Mouse (Mus musculus) left cerebral cortex, adult 9 months (tissue): ENCODE measurements around the gene Ctu1.
"Not testable (repeated sequence)": the region's sequence is repeated elsewhere in the genome, so short reads cannot be mapped to it uniquely, and the experiment has no call there.

Experiments
- DNase-seq, 2 experiments: peaks; one replicate each; pipeline ENCODE4 v3.0.0; 2022; ENCODE audit warnings: low spot score in 2 of 2

Gene Ctu1

DNA sequence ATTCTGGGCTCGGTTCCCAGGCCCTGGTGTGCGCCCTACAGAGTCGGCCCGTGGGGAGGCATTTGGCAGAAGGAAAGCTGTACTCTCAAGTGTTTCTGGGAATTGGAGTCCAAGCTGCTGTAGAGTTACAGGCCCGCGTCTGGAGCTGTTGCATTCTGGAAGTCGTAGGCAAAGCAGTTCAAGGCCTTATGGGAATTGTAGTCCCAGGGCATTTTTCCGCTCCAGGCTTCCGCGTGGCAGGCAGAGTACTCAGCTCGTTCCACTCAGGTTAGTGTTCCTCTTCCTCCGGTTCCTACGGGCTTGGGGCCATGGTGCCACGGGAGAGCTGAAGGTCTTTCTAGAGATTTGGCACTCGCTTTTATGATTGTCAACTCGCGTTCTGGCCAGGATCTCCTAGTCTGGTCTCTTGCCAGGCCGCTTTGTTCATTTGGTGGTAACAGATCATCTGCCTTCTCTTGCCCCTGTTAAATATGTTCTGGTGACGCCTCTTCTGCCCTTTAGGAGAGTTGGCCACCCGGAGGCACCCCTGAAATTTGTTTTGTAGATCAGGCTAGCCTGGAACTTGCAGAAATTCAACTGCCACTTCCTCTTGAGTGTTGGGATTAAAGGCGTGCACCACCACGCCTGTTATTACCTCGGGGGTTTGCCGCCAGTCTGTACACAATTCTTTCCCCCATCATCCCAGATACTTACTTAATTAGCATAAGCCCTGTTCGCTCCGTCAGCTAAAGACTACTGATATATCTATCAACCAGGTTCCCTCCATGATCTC is at the start of gene Ctu1:
Ctu1 (plus strand) TSS at position 208 of the 772 bp plus-strand sequence.
- DNase-seq, result peak; percentile 92 to 96

DNA sequence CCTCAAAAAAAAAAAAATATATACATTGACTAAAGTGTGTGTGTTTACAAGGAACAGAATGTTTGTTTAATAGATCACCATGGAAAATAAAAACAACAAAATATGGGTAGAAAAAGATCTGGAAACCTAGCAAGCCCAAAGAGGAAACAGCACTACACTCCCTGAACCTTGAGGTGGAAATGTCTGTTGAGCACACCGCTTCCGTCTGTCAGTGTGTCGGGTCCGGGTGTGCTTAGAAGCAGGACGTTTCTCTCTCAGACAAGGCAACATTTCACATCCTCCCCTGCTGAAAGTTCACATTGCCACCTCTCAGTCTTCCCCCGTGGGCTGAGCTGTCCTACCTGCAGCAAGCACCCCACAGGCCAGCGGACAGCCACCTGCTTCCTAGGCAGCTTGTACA is 48.9 kb upstream of the Ctu1 start:
- no peak for DNase-seq

- DNase-seq, result no peak
Measured at GRCm38 (mm10) chr7:43623819-43624218, 48.0 kb upstream of the Ctu1 start.

- no peak for DNase-seq
Measured at GRCm38 (mm10) chr7:43625065-43625464, 46.8 kb upstream of the Ctu1 start.

- DNase-seq, result no peak
Measured at GRCm38 (mm10) chr7:43625794-43626422, 45.9 kb upstream of the Ctu1 start.

GRCm38 (mm10) chr7:43633940-43634339 is 37.9 kb upstream of the Ctu1 start:
- DNase-seq, result no peak

GRCm38 (mm10) chr7:43634500-43634899 is 37.3 kb upstream of the Ctu1 start, which contains the start of gene Ceacam18:
Ceacam18 (plus strand) TSS chr7:43634707.
- DNase-seq, result no peak

DNA sequence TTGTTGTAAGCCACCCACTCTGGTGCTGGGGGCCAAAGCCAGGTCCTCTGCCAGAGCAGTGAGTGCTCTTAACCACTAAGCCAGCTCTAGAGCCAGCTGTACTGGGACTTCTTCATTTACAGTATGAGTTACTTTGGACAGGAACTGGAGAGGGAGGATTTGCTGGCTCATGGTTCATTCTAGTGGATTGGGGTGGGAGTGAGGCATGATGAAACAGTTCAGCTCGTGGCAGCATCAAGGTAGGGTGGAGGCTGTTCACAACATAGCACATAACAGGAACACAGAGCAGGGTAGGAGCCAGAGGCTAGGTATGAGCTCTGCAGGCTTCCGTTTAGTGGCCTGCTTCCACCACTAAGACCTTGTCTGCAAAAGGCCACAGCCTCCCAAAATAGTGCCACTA is 35.6 kb upstream of the Ctu1 start:
- no peak for DNase-seq

GRCm38 (mm10) chr7:43637118-43637517 is 34.7 kb upstream of the Ctu1 start:
- DNase-seq, result no peak

GRCm38 (mm10) chr7:43642587-43642986 is 29.2 kb upstream of the Ctu1 start:
- DNase-seq, result no peak

DNA sequence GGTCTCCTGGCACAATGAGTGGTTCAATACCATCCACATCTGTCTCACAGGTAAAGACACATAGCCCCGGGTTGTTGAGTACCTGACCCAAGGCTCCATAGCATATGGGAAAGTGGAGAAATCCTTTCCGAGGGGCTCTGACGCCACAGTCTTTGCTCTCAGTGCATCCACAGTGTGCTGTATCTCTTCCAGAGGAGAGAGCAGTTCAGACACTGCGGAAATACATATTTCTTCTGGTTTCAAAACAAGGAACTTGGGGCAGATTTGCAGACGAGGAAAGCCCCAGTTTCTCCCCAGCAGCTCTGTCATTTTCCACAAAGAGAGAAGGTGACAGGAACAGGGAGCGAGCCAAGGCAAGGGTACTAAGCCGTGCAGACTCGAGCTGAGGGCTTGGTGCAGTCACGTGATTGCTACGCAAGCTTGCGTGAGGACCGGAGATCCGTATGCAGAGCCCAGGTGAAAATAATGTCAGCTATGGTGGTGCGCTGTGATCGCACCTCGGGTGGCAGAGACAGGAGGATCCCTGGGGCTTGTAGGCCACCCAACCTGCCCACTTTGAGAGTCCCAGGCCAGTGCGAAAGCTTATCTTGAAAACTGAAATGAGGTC is 28.7 kb upstream of the Ctu1 start:
- DNase-seq, result no peak

- no peak for DNase-seq
Measured at GRCm38 (mm10) chr7:43652683-43653082, 19.1 kb upstream of the Ctu1 start.

DNA sequence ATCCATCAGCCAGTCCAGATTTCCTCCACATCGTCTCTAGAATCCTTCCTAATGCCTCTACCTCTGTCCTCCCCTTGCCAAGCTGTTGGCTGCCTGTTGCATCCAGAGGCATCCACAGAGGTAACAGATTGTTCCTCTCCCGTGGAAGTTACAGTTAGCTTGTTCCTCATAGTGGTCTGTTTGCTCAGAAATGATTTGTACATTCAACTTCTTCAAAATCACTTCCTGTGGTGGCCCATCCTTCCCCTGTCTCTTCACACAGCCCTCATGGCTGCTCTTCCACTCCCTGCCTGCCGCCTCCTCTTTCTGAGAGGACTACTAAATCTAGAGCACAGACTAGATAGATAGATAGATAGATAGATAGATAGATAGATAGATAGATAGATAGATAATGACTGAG is 17.3 kb upstream of the Ctu1 start:
- no peak for DNase-seq

DNA sequence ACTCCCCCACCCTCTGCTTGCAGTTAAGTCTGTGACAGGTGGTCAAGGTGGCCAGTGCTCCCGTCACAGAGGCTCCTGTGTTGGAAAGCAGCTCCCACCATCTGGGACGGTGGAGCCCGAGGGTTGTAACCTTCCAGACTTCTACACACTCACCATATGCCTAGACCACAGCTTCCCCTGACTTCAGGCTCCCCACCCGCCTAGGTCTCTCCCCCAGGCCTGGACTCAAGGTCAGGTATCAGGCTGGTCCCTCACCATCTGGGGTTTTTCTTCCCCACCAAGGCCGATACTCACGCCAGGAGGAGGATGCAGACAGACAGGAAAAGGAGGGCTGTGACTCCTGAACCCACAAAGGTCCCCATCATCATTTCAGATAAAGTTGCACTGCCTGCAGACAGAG is 15.6 kb upstream of the Ctu1 start:
- no peak for DNase-seq

- no peak for DNase-seq
Measured at GRCm38 (mm10) chr7:43660002-43660401, 11.8 kb upstream of the Ctu1 start, which contains the start of gene Siglece. Siglece (minus strand) TSS chr7:43660161.

DNA sequence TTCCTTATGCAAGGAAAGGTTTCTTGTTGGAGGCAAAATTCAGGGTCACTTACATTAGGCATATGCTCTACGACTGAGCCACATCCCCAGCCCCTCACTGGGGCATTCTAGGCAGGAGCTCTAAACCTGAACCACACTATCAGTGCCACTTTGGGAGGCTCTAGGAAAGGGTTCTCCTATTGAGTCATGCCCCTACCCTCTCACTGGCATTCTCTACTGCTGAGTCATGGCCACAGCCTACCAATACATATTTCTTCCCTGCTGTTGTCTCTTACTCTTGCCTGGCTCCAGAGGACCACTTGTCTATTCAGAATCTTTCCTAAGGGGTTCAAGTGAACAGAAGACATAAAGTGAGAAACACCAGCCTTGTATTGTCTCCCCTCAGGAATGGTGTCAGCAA is 9.0 kb upstream of the Ctu1 start:
- no peak for DNase-seq

DNA sequence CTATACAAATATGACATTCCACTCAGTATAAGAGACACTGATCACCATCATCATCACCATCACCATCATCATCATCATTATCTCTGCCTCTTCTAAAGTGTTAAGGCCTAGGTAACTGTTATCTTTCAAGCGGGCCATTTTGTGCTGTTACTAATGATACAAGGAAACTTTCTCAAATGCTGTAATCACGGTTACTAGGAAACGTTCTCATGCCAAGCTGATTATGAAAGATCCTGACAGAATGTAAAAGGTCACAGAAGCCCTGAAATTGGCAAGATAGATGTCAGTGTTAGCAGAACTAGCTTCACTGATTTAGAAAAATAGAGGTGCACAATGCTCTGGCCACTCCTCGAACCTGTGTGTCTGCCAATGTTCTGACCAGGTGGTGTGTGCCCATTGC is 4.6 kb upstream of the Ctu1 start:
- not testable (repeated sequence) for DNase-seq

- DNase-seq, result no peak
Measured at GRCm38 (mm10) chr7:43668582-43668981, 3.2 kb upstream of the Ctu1 start.

DNA sequence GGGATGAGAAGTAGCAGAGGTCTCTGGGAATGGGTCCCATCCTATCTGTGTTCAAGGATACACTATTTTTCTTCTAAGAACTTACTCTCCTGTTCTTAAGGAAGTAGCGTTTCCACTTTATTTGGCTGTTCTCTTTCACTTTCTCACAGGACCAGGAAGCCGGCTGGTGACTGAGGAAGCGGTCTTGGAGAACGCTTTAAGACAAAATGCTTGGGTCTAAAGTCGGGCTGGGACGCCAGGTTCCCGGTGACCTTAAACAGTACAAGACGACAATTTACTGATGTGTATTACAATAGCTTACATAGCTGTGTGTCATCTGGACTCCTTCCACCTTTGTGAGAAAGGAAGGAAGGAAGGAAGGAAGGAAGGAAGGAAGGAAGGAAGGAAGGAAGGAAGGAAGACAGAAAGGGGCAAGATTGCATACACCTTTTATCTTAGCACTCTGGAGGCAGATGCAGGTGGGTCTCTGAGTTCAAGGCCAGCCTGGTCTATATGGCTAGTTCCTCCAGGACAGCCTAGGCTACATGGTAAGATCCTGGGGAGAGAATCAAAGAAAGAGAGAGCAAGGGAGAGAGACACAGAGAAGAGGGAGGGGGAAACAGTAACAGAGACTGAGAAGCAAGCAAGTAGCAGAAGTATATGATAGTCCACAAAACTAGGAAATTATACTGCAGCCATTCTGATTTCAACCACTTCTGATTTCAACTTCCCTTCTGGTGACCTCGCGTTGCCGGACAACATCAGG is 580 bp upstream of the Ctu1 start:
- DNase-seq, result no peak

- DNase-seq, result no peak
Measured at GRCm38 (mm10) chr7:43672581-43673260, 905 bp downstream of the Ctu1 start.

GRCm38 (mm10) chr7:43675091-43675490 is 3.3 kb downstream of the Ctu1 start:
- no peak for DNase-seq

- peak in 1 of 2 experiments; percentile 46 for DNase-seq
Measured at GRCm38 (mm10) chr7:43678517-43678916, 6.7 kb downstream of the Ctu1 start.
